Mouse (Mus musculus): ENCODE measurements around the gene Hsd17b13. TPM values are rescaled to one million over a fixed set of nuclear protein-coding genes. Genes with fewer than 3 reads are reported as not detected.
"Not testable (repeated sequence)": the region's sequence is repeated elsewhere in the genome, so short reads cannot be mapped to it uniquely, and the experiment has no call there.

The Hsd17b13 gene
- polyA plus RNA-seq, 1 experiment from 2014 or later: 4.6 TPM

GRCm38 (mm10) chr5:103939350-103939652 is 37.9 kb downstream of the Hsd17b13 start:
- ATAC-seq (replicated peaks; ENCODE audit: low FRiP score, low TSS enrichment, low read depth): no peak
- no peak overlapping the region for H3K27ac ChIP-seq (ENCODE audit: low read depth)

GRCm38 (mm10) chr5:103938547-103939349 is 38.5 kb downstream of the Hsd17b13 start:
- no peaks in the 10 kb centered on the region for H3K36me3 ChIP-seq (ENCODE audit: control insufficient read depth, insufficient read depth, low read length)
- no peak for ATAC-seq (replicated peaks; ENCODE audit: low FRiP score, low TSS enrichment, low read depth)
- H3K27me3 ChIP-seq (replicated peaks; ENCODE audit: control insufficient read depth, insufficient read depth, low read length): 0 out of 2 replicates have a peak, but pooled peaks cover 5% of the 10 kb centered on the region
- H3K9ac ChIP-seq (ENCODE audit: low read length): no peak overlapping the region
- 46% methylated on average over 11 of the region's 11 CpGs for whole genome bisulfite sequencing
- H3K4me3 ChIP-seq (ENCODE audit: low read depth, low read length): no peak overlapping the region
- H3K4me1 ChIP-seq (replicated peaks; ENCODE audit: control insufficient read depth, insufficient read depth, low read length): 0 out of 2 replicates have a peak, but pooled peaks cover 4% of the 10 kb centered on the region
- H3K9me3 ChIP-seq (ENCODE audit: control insufficient read depth, low read length): no peaks in the 10 kb centered on the region
- H3K27ac ChIP-seq (ENCODE audit: low read depth): no peak overlapping the region
- DNase-seq (ENCODE audit: low spot score): no peak
- H3K4me2 ChIP-seq (ENCODE audit: low read length): no peak overlapping the region

More at GRCm38 (mm10) chr5:103939350-103939652, 37.9 kb downstream of the Hsd17b13 start:
- 57% methylated on average over 7 of the region's 7 CpGs for WGBS
- Histone ChIP-seq H3K4me2 (ENCODE audit: low read length) (no peak overlapping the region), H3K4me3 (ENCODE audit: low read depth, low read length) (no peak overlapping the region), H3K9ac (ENCODE audit: low read length) (no peak overlapping the region), H3K36me3 (ENCODE audit: control insufficient read depth, insufficient read depth, low read length) (no peaks in the 10 kb centered on the region), H3K9me3 (ENCODE audit: control insufficient read depth, low read length) (no peaks in the 10 kb centered on the region), H3K4me1 (replicated peaks; ENCODE audit: control insufficient read depth, insufficient read depth, low read length) (0 out of 2 replicates have a peak, but pooled peaks cover 4% of the 10 kb centered on the region), H3K27me3 (replicated peaks; ENCODE audit: control insufficient read depth, insufficient read depth, low read length) (0 out of 2 replicates have a peak, but pooled peaks cover 6% of the 10 kb centered on the region)
- DNase-seq (ENCODE audit: low spot score): no peak

- DNase-seq (ENCODE audit: low spot score) (peak; percentile 64), ATAC-seq (replicated peaks; ENCODE audit: low FRiP score, low TSS enrichment, low read depth) (peak; percentile 72)
- H3K27me3 ChIP-seq (replicated peaks; ENCODE audit: control insufficient read depth, insufficient read depth, low read length): 0 out of 2 replicates have a peak, but pooled peaks cover 5% of the 10 kb centered on the region
- H3K9ac ChIP-seq (ENCODE audit: low read length): no peak overlapping the region
- H3K27ac ChIP-seq (ENCODE audit: low read depth): 0 out of 2 replicates have a peak overlapping the region, but pooled peaks have one; percentile 22
- H3K36me3 ChIP-seq (ENCODE audit: control insufficient read depth, insufficient read depth, low read length): no peaks in the 10 kb centered on the region
- H3K9me3 ChIP-seq (ENCODE audit: control insufficient read depth, low read length): peaks cover 7% of the 10 kb centered on the region; the same call in 1 of the 2 replicates
- WGBS: 29% methylated on average over 14 of the region's 14 CpGs
- H3K4me3 ChIP-seq (ENCODE audit: low read depth, low read length): no peak overlapping the region
- 0 out of 2 replicates have a peak, but pooled peaks cover 4% of the 10 kb centered on the region for H3K4me1 ChIP-seq (replicated peaks; ENCODE audit: control insufficient read depth, insufficient read depth, low read length)
- H3K4me2 ChIP-seq (ENCODE audit: low read length): no peak overlapping the region
Observed at GRCm38 (mm10) chr5:103936906-103937589, 40.2 kb downstream of the Hsd17b13 start.

GRCm38 (mm10) chr5:103931924-103932323 is 45.3 kb downstream of the Hsd17b13 start:
- H3K36me3 ChIP-seq (ENCODE audit: control insufficient read depth, insufficient read depth, low read length); H3K9ac ChIP-seq (ENCODE audit: low read length); H3K4me3 ChIP-seq (ENCODE audit: low read depth, low read length); H3K9me3 ChIP-seq (ENCODE audit: control insufficient read depth, low read length); DNase-seq (ENCODE audit: low spot score); H3K4me1 ChIP-seq (replicated peaks; ENCODE audit: control insufficient read depth, insufficient read depth, low read length); ATAC-seq (replicated peaks; ENCODE audit: low FRiP score, low TSS enrichment, low read depth); H3K27me3 ChIP-seq (replicated peaks; ENCODE audit: control insufficient read depth, insufficient read depth, low read length); H3K4me2 ChIP-seq (ENCODE audit: low read length); H3K27ac ChIP-seq (ENCODE audit: low read depth): not testable (repeated sequence)

- no peaks in the 10 kb centered on the region for H3K36me3 ChIP-seq (ENCODE audit: control insufficient read depth, insufficient read depth, low read length)
- H3K27ac ChIP-seq (ENCODE audit: low read depth): no peak overlapping the region
- ATAC-seq (replicated peaks; ENCODE audit: low FRiP score, low TSS enrichment, low read depth): no peak
- no peak overlapping the region for H3K4me3 ChIP-seq (ENCODE audit: low read depth, low read length)
- H3K27me3 ChIP-seq (replicated peaks; ENCODE audit: control insufficient read depth, insufficient read depth, low read length): no peaks in the 10 kb centered on the region
- no peak overlapping the region for H3K9ac ChIP-seq (ENCODE audit: low read length)
- 82% methylated on average over 5 of the region's 5 CpGs for WGBS
- peaks cover 7% of the 10 kb centered on the region; the same call in 1 of the 2 replicates for H3K9me3 ChIP-seq (ENCODE audit: control insufficient read depth, low read length)
- no peak for DNase-seq (ENCODE audit: low spot score)
- H3K4me1 ChIP-seq (replicated peaks; ENCODE audit: control insufficient read depth, insufficient read depth, low read length): no peaks in the 10 kb centered on the region
- H3K4me2 ChIP-seq (ENCODE audit: low read length): no peak overlapping the region
Observed at GRCm38 (mm10) chr5:103930511-103930910, 46.7 kb downstream of the Hsd17b13 start.

GRCm38 (mm10) chr5:103928196-103928550 is 49.0 kb downstream of the Hsd17b13 start:
- peaks cover 7% of the 10 kb centered on the region; the same call in 1 of the 2 replicates for H3K9me3 ChIP-seq (ENCODE audit: control insufficient read depth, low read length)
- H3K4me3 ChIP-seq (ENCODE audit: low read depth, low read length): no peak overlapping the region

GRCm38 (mm10) chr5:103927429-103928195 is 49.6 kb downstream of the Hsd17b13 start:
- ATAC-seq (replicated peaks; ENCODE audit: low FRiP score, low TSS enrichment, low read depth) (peak; percentile 32; the same call in 1 of the 2 replicates), DNase-seq (ENCODE audit: low spot score) (peak; percentile 99)
- H3K4me2 ChIP-seq (ENCODE audit: low read length): peak overlapping the region; percentile 52
- WGBS: 23% methylated on average over 27 of the region's 27 CpGs
- no peak overlapping the region for H3K27ac ChIP-seq (ENCODE audit: low read depth)
- H3K4me1 ChIP-seq (replicated peaks; ENCODE audit: control insufficient read depth, insufficient read depth, low read length): no peaks in the 10 kb centered on the region
- no peaks in the 10 kb centered on the region for H3K36me3 ChIP-seq (ENCODE audit: control insufficient read depth, insufficient read depth, low read length)
- H3K27me3 ChIP-seq (replicated peaks; ENCODE audit: control insufficient read depth, insufficient read depth, low read length): no peaks in the 10 kb centered on the region
- peak overlapping the region; percentile 32; the same call in 1 of the 2 replicates for H3K9ac ChIP-seq (ENCODE audit: low read length)
- H3K4me3 ChIP-seq (ENCODE audit: low read depth, low read length): 0 out of 2 replicates have a peak overlapping the region, but pooled peaks have one; percentile 17
- peaks cover 1% of the 10 kb centered on the region; the same call in 1 of the 2 replicates for H3K9me3 ChIP-seq (ENCODE audit: control insufficient read depth, low read length)

More at GRCm38 (mm10) chr5:103928196-103928550, 49.0 kb downstream of the Hsd17b13 start:
- Histone ChIP-seq H3K4me2 (ENCODE audit: low read length) (no peak overlapping the region; the same call in 1 of the 2 replicates), H3K27me3 (replicated peaks; ENCODE audit: control insufficient read depth, insufficient read depth, low read length) (no peaks in the 10 kb centered on the region), H3K36me3 (ENCODE audit: control insufficient read depth, insufficient read depth, low read length) (no peaks in the 10 kb centered on the region), H3K27ac (ENCODE audit: low read depth) (no peak overlapping the region), H3K4me1 (replicated peaks; ENCODE audit: control insufficient read depth, insufficient read depth, low read length) (no peaks in the 10 kb centered on the region), H3K9ac (ENCODE audit: low read length) (no peak overlapping the region)
- WGBS: 82% methylated on average over 7 of the region's 7 CpGs
- ATAC-seq (replicated peaks; ENCODE audit: low FRiP score, low TSS enrichment, low read depth) (no peak), DNase-seq (ENCODE audit: low spot score) (no peak)

GRCm38 (mm10) chr5:103926398-103926797 is 50.8 kb downstream of the Hsd17b13 start:
- no peak for ATAC-seq (replicated peaks; ENCODE audit: low FRiP score, low TSS enrichment, low read depth)

More at GRCm38 (mm10) chr5:103926398-103926797, 50.8 kb downstream of the Hsd17b13 start:
- Histone ChIP-seq H3K27me3 (replicated peaks; ENCODE audit: control insufficient read depth, insufficient read depth, low read length) (no peaks in the 10 kb centered on the region), H3K36me3 (ENCODE audit: control insufficient read depth, insufficient read depth, low read length) (no peaks in the 10 kb centered on the region), H3K4me2 (ENCODE audit: low read length) (no peak overlapping the region), H3K4me1 (replicated peaks; ENCODE audit: control insufficient read depth, insufficient read depth, low read length) (no peaks in the 10 kb centered on the region), H3K9ac (ENCODE audit: low read length) (no peak overlapping the region), H3K9me3 (ENCODE audit: control insufficient read depth, low read length) (no peaks in the 10 kb centered on the region), H3K27ac (ENCODE audit: low read depth) (no peak overlapping the region), H3K4me3 (ENCODE audit: low read depth, low read length) (no peak overlapping the region)
- 68% methylated on average over 12 of the region's 12 CpGs for WGBS
- DNase-seq (ENCODE audit: low spot score): peak; percentile 61
